Mouse (Mus musculus): Measurements from ENCODE around the gene Tuba4a. TPM values are rescaled to one million over a fixed set of nuclear protein-coding genes. Genes with fewer than 3 reads are reported as not detected.
A peak's percentile ranks its signal among the peaks of the same experiment; 100 is the strongest.
"Not testable (repeated sequence)": the region's sequence is repeated elsewhere in the genome, so short reads cannot be mapped to it uniquely, and the experiment has no call there.

The Tuba4a gene
- polyA plus RNA-seq, 1 experiment from 2014 or later: 10.7 TPM

GRCm38 (mm10) chr1:75248041-75248772 is 28.5 kb upstream of the Tuba4a start:
- peaks cover 17% of the 10 kb centered on the region for H3K36me3 ChIP-seq
- no peaks in the 10 kb centered on the region for H3K9me3 ChIP-seq (replicated peaks)
- 61% methylated on average over 9 of the region's 9 CpGs for whole genome bisulfite sequencing
- peaks cover 15% of the 10 kb centered on the region for H3K27me3 ChIP-seq (ENCODE audit: low read depth, poor library complexity, severe bottlenecking)
- no peak for DNase-seq (ENCODE audit: low spot score)
- no peak overlapping the region for H3K4me3 ChIP-seq
- peaks cover 28% of the 10 kb centered on the region for H3K4me1 ChIP-seq
- peak overlapping the region; percentile 17 for H3K27ac ChIP-seq

GRCm38 (mm10) chr1:75247071-75247930 is 27.6 kb upstream of the Tuba4a start:
- DNase-seq (ENCODE audit: low spot score): no peak
- Histone ChIP-seq H3K36me3 (peaks cover 22% of the 10 kb centered on the region), H3K9me3 (replicated peaks) (no peaks in the 10 kb centered on the region), H3K4me3 (no peak overlapping the region), H3K4me1 (peaks cover 28% of the 10 kb centered on the region), H3K27me3 (ENCODE audit: low read depth, poor library complexity, severe bottlenecking) (peaks cover 5% of the 10 kb centered on the region), H3K27ac (peak overlapping the region; percentile 17)
- 77% methylated on average over 16 of the region's 16 CpGs for WGBS

DNA sequence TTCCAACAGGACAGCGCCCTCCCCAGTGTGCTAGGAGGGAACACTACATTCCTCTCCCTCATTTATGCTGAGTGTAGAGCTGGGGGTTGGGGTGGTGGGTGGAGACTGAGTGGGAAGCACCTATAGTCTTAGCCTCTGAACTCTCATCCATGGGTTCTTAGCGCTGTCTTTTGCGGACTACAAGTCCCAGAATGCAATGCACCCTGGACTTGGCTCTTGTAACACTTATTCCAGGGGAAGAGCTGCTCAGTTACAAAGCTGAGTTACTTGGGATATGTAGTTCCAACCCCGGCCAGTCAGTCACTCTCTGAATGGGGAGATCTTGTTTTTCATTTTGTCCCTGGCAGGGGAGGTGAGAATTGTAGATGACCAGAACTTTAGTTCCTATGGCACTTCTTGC is 25.2 kb upstream of the Tuba4a start:
- no peaks in the 10 kb centered on the region for H3K27me3 ChIP-seq (ENCODE audit: low read depth, poor library complexity, severe bottlenecking)
- H3K36me3 ChIP-seq: peaks cover 35% of the 10 kb centered on the region
- WGBS: 9% methylated on average over 4 of the region's 4 CpGs
- DNase-seq (ENCODE audit: low spot score): no peak
- no peak overlapping the region for H3K4me3 ChIP-seq
- H3K9me3 ChIP-seq (replicated peaks): no peaks in the 10 kb centered on the region
- peaks cover 15% of the 10 kb centered on the region for H3K4me1 ChIP-seq
- no peak overlapping the region for H3K27ac ChIP-seq

DNA sequence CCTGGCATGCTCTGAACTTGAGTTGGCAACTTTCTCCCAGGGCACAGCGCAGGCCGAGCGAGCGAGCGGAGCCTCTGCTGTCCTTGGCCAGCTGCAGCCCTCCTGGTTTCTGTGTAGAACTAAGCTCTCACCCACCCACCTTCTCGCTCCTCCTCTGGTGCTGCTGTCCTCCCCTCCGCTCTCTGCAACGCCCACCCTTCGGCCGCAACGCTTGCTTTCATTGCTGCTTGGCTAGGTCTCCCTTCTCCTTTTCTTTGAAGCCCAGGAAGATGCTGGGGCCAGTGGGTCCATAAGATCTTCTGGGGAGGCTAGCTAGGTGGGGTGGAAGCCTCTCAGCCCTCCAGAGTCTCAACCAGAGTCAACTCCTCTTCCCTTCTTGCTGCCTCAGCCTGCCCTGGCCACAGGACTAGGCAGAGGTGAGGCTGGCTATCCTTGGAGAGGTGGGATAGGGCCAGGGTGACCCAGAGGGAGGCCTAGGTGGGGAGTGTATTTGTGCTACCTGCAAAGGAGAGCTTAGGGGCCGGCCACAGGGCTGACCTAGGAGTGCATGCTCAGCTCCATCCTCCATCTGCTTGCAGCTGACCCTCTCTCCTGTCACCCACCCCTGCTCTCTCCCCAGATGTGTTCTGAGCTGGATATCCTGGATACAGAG is 24.6 kb upstream of the Tuba4a start:
- H3K27me3 ChIP-seq (ENCODE audit: low read depth, poor library complexity, severe bottlenecking): no peaks in the 10 kb centered on the region
- H3K27ac ChIP-seq: no peak overlapping the region
- no peak for DNase-seq (ENCODE audit: low spot score)
- H3K4me1 ChIP-seq: peaks cover 15% of the 10 kb centered on the region
- peaks cover 35% of the 10 kb centered on the region for H3K36me3 ChIP-seq
- 84% methylated on average over 12 of the region's 12 CpGs for WGBS
- H3K9me3 ChIP-seq (replicated peaks): no peaks in the 10 kb centered on the region
- no peak overlapping the region for H3K4me3 ChIP-seq

DNA sequence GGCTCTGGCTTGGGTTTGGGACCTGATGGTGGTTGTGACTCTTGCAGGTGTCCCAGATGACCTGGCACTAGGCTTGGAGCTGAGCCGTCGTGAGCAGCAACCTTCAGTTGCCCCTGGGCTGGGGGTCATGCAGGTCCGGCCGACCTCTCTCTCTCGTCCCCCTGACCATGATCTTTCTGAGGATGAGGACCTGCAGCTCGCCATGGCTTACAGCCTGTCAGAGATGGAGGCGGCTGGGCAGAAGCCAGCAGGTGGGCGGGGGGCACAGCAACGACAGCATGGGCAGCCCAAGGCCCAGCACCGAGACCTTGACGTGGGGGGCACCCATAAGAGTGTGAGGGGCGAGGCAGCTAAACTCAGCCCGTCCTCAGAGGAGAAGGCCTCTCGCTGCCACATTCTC is 23.7 kb upstream of the Tuba4a start:
- DNase-seq (ENCODE audit: low spot score): no peak
- H3K27ac ChIP-seq: no peak overlapping the region
- no peaks in the 10 kb centered on the region for H3K27me3 ChIP-seq (ENCODE audit: low read depth, poor library complexity, severe bottlenecking)
- peaks cover 13% of the 10 kb centered on the region for H3K4me1 ChIP-seq
- WGBS: 85% methylated on average over 14 of the region's 14 CpGs
- no peak overlapping the region for H3K4me3 ChIP-seq
- peaks cover 35% of the 10 kb centered on the region for H3K36me3 ChIP-seq
- no peaks in the 10 kb centered on the region for H3K9me3 ChIP-seq (replicated peaks)

DNA sequence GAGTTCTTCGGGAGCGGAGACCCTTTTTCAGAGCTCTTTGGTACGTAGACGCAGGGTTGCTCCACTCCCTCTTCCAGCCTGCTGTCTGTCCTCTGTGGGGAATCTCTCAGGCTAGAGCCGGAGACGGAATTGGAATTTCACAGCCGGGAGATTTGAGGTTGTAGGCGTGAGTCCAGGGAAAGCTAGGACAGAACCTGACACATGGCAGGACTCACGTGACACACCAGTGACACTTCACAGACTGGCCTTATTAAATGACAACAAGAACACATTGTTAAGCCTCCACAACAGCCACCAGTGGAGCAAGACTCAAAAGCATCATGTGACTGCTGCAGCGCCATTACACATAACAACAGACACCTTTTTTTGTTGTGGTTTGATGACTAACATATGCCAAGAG is 19.9 kb upstream of the Tuba4a start:
- no peaks in the 10 kb centered on the region for H3K9me3 ChIP-seq (replicated peaks)
- peak overlapping the region; percentile 9; the same call in 1 of the 2 replicates for H3K27ac ChIP-seq
- peak; percentile 26 for DNase-seq (ENCODE audit: low spot score)
- peaks cover 30% of the 10 kb centered on the region for H3K36me3 ChIP-seq
- no peaks in the 10 kb centered on the region for H3K27me3 ChIP-seq (ENCODE audit: low read depth, poor library complexity, severe bottlenecking)
- no peak overlapping the region for H3K4me3 ChIP-seq
- WGBS: 83% methylated on average over 10 of the region's 10 CpGs
- peaks cover 25% of the 10 kb centered on the region for H3K4me1 ChIP-seq

DNA sequence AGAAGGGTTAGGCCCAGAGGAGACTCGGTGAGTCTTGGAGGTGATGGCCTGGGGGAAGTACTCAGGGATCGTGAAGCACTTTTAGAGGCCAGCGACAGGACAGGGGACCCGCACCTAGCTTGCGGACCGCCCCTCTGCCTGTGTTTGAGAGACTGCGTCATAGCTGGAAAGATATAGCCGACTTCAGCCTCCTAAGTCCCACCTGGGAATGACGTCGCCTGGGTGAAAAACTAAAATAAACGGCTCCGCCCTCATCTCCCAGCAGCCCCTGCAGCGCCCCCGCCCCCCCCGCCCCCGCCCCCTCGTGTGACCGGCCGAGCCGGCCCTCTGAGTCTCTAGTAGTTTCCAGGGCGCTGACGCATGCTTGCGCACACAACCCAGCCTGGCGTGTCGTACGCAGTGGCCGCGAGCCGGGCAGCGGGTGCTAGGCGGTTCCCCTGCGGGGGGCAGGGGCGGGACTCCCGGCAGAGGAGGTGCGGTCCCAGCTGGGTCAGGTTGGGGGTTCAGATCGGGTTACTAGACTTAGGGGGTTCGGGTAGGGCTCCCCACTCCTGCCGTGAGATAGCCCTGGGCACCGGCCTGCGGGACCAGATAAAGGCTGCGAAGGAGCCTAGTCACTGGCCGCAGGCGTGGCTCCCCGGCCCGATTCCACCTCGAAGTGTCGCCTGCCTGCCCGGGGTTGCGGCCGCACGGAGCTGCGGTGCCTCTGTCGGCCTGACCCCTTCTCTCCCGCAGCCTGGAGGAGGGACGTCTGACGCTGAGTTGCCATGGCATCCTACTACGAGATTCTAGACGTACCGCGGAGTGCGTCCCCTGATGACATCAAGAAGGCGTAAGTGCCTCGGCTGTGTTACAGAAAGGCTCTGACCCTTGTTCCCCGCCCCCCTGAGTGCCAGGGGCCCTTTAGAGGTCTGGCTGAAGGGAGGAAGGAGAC is 16.7 kb upstream of the Tuba4a start, which contains the start of gene Dnajb2:
TSS of gene Dnajb2 (plus strand) at position 290 of the 934 bp plus-strand sequence.
- under 1% methylated on average over 64 of the region's 64 CpGs for WGBS
- peaks cover 8% of the 10 kb centered on the region for H3K36me3 ChIP-seq
- peak within 1 kb of the TSS; percentile 90 for H3K27ac ChIP-seq
- peak within 1 kb of the TSS; percentile 86 for H3K4me3 ChIP-seq
- H3K4me1 ChIP-seq: peaks cover 26% of the 10 kb centered on the region
- H3K27me3 ChIP-seq (ENCODE audit: low read depth, poor library complexity, severe bottlenecking): no peaks in the 10 kb centered on the region
- peak; percentile 85 for DNase-seq (ENCODE audit: low spot score)
- H3K9me3 ChIP-seq (replicated peaks): no peaks in the 10 kb centered on the region

- Histone ChIP-seq H3K4me1 (peaks cover 26% of the 10 kb centered on the region), H3K4me3 (no peak overlapping the region), H3K36me3 (no peaks in the 10 kb centered on the region), H3K27ac (no peak overlapping the region), H3K9me3 (replicated peaks) (no peaks in the 10 kb centered on the region), H3K27me3 (ENCODE audit: low read depth, poor library complexity, severe bottlenecking) (no peaks in the 10 kb centered on the region)
- DNase-seq (ENCODE audit: low spot score): peak; percentile 48
- WGBS: 5% methylated on average over 8 of the region's 8 CpGs
Observed at GRCm38 (mm10) chr1:75234606-75235005, 14.9 kb upstream of the Tuba4a start.

DNA sequence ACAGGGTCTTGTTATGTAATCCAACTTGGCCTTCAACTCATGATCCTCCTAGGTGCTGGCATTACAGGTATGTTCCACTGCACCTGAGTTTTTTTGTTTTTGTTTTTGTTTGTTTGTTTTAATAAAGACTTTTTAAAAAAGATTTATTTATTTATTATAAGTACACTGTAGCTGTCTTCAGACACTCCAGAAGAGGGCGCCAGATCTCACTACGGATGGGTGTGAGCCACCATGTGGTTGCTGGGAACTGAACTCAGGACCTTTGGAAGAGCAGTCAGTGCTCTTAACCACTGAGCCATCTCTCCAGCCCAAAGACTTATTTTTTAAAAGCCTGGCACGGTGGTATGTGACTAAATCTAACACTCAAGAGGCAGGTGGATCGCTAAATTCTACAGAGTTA is 12.8 kb upstream of the Tuba4a start:
- not testable (repeated sequence) for DNase-seq (ENCODE audit: low spot score)
- 62% methylated on average over 4 of the region's 4 CpGs for WGBS
- H3K4me1 ChIP-seq: peaks cover 25% of the 10 kb centered on the region

DNA sequence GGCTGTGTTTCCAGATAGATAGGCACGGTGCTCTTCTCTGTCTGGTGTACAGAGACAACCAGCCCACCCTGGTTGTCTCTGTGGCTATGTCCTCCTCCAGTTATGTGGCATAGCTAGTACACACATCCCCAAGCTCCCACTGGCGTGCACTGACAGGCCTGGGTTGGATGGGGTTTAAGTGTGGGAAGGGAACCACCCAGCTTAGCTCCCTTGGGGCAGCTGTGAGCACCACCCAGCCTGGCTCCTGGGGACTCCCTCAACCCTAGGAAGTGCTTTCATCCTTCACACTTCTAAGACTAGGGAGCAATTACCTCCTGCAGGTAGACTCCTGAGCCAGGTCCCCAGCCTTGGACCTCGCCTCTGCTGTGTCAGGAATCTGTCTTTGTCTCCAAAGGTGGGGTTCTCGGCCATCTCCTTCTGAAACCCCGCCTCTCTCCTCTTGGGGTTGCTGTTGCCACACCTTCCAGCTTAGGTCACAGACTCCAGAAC is 12.0 kb upstream of the Tuba4a start, which contains the start of gene A630095N17Rik:
TSS of gene A630095N17Rik (minus strand) at position 439 of the 489 bp plus-strand sequence.
- 72% methylated on average over 5 of the region's 5 CpGs for WGBS
- DNase-seq (ENCODE audit: low spot score): no peak
- no peaks in the 10 kb centered on the region for H3K36me3 ChIP-seq
- H3K4me3 ChIP-seq: no peak within 1 kb of the TSS
- H3K27ac ChIP-seq: no peak within 1 kb of the TSS
- peaks cover 18% of the 10 kb centered on the region for H3K4me1 ChIP-seq
- no peaks in the 10 kb centered on the region for H3K9me3 ChIP-seq (replicated peaks)
- no peaks in the 10 kb centered on the region for H3K27me3 ChIP-seq (ENCODE audit: low read depth, poor library complexity, severe bottlenecking)

More for the DNA sequence above, 12.8 kb upstream of the Tuba4a start:
- H3K27me3 ChIP-seq (ENCODE audit: low read depth, poor library complexity, severe bottlenecking); H3K4me3 ChIP-seq; H3K27ac ChIP-seq; H3K36me3 ChIP-seq; H3K9me3 ChIP-seq (replicated peaks): not testable (repeated sequence)

DNA sequence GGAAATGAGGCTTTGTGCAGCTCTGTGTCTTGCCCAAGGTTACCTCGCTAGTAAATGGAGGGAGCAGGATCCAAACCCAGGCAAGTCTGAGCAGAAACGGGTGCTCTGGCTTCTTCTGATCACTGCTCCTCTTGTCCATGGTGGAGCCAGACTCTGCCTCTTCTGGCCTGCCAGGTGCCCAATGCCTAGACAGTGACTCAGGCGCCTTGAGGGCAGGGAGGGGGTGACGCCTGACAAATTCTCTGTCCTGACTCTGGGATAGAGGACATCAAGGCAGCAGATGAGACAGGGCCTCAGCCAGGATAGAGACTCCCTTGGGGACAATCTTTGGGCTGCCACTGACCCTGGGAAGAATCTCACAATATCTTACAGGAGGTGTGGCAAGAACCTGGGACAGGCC is 11.6 kb upstream of the Tuba4a start:
- Histone ChIP-seq H3K4me3 (no peak overlapping the region), H3K27ac (no peak overlapping the region), H3K4me1 (peaks cover 13% of the 10 kb centered on the region), H3K36me3 (no peaks in the 10 kb centered on the region), H3K27me3 (ENCODE audit: low read depth, poor library complexity, severe bottlenecking) (no peaks in the 10 kb centered on the region), H3K9me3 (replicated peaks) (no peaks in the 10 kb centered on the region)
- WGBS: 82% methylated on average over 4 of the region's 4 CpGs
- no peak for DNase-seq (ENCODE audit: low spot score)

Data from limb, embryonic 10.5 days (tissue).